Mouse (Mus musculus): ENCODE measurements at regions not wholly inside any gene's neighbourhood (a gene's known extent, or its start where the extent isn't known, plus 50 kb on each side); places are given as distances from the start of the nearest gene placed in this dataset.

DNA sequence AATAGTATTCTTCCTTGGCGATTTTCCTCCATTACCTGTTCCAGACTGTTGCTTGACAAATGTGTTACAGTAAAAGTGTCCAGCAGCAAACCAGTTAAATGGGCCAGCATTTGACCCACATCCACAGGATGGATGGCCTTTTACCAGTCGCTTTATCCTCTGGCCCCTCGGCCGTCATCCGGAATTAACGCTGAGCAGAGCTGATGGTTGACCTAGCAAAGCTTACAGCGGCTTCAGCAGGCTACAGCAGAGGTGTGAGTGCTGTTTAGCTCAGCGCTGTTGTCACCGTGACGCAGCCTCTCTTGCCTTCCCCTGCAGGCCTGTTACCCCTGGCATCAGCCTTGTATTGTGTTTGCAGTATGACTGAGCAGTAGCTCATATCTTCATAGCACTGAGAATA, 159.8 kb upstream of the Eif4g2 start:
- DNase-seq (ENCODE audit: low spot score): no peak

DNA sequence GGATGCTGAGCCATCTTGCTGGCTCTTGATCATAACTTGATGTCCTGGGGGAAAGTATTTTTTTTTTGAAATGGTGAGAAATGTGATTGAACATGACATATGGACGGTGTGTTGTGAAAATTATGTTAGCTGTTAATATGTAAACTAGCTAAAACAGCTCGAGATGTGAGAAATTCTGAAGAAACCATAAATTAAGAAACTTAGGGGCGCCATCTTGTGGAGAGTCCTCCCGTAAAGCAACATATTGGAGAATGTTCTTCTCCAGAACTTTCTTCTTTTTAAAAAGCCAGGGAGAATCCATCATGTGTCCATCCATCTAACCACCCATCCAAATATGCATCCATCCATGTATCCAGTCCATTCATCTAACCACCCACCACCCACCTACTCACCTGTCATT, 158.7 kb upstream of the Eif4g2 start:
- DNase-seq (ENCODE audit: low spot score): no peak

DNA sequence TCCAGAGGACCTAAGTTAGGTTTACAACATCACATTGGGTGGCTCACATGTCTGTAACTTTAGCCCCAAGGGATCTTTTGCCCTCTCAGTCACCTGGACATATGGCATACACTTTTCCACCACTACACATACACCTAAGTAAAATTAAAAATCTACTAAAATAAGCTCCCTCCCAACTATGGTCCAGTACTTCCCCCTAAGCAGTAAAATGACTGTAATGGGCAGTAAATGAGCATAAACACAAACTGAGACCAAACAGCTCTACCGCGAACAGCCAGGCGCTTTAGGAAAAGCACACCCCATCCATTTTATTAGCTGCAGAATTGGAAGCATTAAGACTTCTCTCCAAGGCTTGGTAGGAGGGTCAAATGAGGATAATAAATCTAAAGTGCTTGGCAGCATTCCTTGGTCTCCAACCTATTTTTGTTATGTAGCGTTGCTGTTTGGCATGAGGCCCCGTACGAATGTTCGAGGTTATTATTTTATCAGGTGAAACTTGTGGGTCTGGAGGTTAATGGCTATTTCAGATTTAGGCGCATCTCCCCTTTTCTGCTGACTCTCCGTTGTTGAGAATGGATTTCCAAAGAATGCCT, 157.5 kb upstream of the Eif4g2 start:
- peak; percentile 13 for DNase-seq (ENCODE audit: low spot score)

DNA sequence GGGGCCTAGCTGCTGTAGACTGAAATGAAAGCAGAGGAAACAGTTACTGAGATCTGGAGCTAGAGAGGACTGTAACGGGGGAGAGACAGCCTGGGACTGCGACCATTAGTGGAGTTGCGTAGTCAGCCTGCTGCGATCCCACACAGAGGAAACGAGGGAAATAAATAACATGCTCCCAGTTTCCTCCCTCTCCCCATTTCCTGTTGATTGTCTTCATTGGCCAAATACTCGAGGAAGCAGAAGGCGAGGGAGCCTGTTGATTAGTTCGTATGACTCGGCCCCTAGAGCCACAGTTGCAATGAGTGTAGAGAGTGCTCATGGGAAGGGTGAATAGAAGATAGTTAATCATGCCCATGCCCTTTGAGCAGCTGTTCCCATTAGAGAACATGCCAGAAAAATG, 155.0 kb upstream of the Eif4g2 start:
- DNase-seq (ENCODE audit: low spot score): no peak

DNA sequence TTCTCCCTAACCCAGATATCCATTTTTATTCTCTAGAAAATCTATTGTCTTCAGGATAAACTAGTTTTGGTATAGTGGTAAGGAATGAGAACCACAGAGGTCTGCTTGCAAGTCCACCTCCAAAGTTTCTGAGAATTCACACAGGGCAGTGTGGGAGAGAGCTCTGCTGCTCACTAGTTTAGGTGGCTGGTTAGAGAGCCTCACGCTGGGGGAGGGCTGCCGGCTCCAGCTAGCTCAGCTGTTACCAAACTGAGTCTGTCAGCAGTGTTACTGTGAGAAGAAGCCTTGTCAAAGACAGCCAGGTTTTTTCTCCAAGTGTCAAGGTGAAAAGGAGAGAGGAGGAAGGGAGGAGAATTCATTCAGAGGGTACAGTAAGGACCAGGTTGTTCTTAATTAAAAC, 147.8 kb upstream of the Eif4g2 start:
- DNase-seq (ENCODE audit: low spot score): no peak

DNA sequence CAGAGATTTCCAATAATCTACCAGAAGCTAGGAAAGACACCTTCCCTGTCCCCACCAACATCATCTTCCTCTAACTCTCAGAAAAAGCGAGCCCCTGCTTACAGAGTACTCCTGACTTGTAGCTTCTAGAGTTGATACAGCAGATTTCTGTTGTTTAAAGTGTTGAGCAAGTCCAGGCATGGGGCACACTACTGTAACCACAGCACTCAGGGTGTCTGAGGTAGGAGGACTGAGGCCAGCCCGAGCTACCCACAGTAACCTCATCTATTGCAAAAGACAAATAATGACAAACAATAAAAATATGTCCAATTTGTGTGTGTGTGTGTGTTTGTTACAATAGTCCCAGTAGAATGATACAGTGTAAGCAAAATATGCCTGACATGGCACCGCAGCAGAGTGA, 144.3 kb upstream of the Eif4g2 start:
- DNase-seq (ENCODE audit: low spot score): no peak

DNA sequence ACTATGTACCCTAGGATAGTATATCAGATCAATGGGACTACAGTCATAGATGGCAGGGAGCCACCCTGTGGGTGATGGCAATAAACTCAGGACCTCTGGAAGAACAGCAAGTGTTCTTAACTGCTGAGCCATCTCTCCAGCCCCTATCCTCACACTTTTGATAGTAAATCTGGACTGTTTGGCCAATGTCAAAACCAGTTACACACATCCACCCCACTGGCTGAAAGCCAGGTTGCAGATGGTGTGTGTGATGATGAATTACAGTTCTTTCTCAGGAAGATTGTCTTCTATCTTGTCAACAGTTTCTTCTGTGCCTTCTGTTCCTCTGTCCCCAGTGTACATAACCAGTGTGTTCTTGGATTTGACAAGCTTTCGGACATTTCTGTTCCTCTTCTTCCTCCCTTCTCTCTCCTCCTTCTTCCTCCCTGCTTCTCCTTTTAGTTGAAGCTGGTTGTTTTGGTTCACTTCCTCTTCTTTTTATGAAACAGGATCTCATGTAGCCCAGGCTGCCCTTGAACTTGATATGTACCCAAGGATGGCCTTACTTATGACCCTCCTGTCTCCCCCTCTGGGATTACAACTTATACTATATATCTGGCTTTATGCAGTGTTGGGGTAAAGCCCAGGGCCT, 143.3 kb upstream of the Eif4g2 start:
- DNase-seq (ENCODE audit: low spot score): no peak

DNA sequence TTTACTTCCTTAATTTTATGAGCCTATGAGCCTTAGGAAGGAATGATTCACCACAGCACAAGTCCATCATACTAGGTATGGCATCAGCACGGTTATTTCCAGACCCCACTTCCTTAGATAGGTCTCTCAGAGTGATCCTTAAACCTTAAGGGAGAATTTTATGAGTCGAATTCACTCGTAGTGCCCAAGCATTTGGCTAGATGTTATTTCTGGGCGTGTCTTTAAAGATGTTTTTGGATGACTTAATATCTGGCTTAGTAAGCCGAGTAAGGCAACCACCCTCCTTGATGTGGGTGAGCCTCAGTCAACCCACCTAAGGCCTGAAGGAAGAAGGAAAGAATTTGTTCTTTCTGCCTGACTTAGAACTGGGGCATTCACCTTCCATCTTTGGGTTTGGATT, 132.8 kb upstream of the Eif4g2 start:
- DNase-seq (ENCODE audit: low spot score): no peak

DNA sequence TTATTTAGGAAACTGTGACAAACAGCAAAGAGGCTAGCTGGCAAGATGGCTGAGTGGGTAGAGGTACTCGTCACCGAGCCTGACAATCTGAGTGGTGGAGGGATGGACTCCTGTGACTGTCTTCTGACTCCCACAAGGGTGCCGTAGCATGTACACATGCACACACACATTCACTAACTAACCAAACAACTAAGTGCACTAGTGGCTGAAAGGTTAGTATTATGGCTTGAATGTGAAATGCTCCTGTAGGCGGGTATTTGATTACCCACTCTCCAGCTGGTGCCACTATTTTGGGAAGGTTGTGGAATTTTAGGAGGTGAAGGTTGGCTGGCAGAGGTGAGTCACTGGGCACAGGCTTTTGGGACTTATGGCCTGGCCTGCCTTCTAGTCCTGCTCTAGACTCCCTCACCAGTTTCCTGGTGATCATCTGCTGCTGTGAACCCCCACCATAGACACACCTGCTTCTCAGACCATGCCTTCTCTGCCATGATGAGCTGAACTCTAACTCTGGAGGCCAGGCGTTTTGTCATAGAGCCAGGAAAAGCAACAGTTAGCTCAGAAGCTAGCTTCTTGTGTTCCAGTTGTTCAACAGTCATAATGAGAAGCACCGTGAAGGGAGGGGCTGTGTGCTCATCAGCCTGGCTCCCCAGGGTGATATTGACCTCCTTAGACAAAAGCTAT, 131.5 kb upstream of the Eif4g2 start:
- no peak for DNase-seq (ENCODE audit: low spot score)

DNA sequence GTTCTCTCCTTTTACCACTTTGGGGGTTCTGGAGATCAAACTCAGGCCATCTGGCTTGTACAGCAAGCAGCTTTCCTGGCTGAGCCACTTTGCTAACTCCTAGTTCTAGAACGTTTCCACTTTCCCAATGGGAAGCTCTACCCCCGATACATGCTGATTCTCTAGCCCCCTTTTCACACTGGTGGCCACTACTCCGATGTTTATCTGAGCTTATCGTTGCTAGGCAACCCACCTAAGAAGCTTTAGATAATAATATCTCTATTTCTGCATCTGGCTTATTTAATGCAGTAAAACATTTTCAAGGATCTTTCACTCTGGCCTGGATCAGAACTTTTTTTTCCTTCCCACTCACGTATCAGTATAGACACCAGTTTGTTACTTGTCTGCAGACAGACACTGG, 129.4 kb upstream of the Eif4g2 start:
- DNase-seq (ENCODE audit: low spot score): no peak

DNA sequence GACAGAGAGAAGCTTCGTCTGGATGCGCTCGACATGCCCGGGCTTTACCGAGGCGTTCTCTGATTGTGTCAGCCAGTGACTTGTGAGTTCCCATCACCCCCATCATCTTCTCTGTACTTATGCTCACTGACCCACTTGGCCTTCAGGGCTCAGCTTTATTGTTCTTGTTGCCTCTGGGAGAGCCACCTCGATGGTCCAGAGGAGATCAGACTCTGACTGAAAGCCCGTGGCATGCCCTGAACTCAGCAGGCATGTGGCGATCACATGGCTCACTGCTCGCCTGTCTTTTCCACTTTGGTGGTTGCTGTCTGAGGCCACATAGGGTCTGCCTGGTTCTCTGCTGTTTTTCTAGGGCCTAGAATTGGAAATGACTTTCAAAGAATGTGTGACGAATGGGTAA, 128.8 kb upstream of the Eif4g2 start:
- DNase-seq (ENCODE audit: low spot score): no peak

DNA sequence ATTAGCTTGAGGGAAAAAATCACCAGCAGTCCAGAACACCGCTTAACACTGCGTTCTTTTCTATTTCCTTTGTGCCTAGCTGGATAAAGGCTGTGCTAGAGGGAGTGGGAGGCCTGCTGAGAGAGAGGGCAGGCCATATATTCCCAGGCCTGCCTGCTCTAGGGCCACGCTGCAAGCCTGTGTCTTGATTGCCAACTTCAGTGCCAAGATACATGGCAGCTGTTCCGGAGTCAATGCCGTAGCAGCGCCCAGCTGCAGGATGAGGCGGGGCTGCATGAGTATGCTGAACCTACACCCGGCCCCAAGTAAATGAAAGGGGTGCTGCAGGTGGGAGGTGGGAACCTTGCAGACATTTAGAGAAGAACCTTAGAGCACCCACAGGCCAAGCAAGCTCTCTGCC, 127.5 kb upstream of the Eif4g2 start:
- no peak for DNase-seq (ENCODE audit: low spot score)

DNA sequence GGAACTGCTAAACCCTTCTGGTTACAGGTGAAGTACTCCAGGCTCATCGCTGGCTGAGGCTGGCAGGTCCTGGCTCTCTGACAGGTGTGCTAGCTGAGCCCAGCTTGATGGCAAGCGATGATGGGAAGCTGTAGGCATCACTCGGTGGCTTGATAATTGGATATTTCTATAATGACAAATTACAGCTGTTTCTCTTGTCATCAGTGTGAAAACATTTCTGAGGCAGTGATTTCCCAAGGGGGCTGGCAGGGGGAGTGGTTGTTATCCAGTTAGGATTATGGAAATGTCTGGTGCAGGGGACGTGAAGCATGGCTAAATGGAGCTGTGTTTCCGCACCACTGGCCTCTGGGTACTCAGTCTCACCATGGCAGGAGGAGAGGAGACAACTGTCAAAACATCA, 123.0 kb upstream of the Eif4g2 start:
- DNase-seq (ENCODE audit: low spot score): no peak

DNA sequence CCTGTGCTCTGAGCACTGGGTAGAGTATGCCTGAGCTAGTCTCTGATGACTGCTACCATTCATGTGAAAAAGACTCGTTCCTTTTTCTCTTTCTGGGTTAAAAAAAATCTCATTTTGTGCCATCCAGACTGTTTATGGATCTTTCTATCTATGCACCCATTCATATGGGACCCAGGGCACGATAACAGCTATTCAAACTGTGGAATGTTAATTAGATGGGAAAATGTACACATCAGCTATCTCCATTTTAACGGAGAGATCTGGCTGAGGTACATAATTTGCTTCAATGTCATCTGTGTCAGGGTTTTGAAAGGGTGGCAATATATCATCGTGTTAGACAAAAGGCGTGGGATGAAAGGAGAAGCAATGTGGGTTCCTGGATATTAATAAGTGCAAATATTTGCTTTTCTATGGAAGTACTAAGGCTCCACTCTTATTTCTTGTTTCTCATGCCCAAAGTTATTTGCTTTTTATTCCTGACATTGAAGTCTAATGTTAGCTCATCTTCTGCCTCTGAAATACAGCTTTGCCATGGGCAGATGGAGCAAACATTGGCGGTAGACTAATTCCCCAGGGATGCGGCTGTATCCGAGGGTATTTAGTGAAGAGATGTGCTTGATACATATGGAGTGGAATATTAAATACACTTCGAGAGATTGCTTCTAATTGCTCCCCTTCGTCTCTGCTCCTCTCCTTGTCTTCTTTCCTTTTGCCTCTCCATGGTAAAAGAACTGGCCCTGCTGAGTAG, 116.0 kb upstream of the Eif4g2 start:
- no peak for DNase-seq (ENCODE audit: low spot score)

DNA sequence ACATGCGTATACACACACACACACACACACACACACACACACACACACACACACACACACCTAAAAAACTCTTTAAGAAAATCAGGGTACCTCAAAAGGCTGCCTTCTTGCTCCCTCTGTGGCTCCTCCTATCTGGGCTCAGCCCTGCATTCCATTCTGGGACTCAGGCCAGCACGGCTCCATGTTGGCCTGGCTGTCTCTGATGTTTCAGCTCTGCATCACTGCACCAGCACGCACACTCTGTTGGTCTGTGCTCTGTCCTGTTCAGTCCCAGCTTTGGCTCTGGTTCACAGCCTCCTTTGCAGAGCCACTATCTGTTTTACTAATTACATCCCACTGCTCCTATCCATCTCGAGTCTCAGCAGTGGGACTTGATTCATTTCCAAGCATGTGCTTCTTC, 108.8 kb upstream of the Eif4g2 start:
- peak; percentile 29 for DNase-seq (ENCODE audit: low spot score)

DNA sequence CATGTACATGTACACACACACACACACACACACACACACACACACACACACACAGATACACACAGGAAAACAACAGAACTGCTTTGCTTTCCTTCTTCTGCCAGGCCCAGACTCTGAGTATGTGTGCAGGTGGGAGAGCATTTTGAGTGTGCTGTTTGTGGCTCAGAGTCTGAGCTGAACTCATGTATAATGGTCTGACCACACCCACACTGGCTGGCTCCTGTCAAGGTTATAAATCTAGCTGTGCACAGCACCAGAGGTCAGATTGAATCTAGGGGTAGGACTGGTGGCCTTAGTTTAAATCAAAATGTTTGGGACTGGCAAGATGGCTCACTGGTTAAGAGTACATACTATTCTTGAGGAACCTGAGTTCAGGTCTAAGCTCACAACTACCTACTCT, 108.4 kb upstream of the Eif4g2 start:
- DNase-seq (ENCODE audit: low spot score): no peak

DNA sequence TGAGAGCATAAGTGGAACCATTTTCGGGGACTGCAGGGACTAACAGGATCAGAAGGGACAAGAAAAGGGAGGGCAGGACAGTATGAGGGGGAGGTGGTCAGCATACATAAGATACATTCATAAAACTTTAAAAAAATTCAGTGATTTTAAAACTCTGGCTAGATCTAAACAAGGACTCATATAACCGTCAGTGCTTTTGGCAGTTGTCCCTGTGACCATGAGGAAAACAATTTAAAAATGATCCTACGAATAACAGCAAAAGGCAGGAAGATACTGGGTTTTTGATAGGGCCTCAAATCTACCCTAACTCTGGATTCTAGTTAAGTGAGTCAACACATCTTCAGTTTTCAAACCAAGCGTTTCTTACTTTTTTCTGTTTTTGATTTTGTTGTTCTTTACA, 106.9 kb upstream of the Eif4g2 start:
- DNase-seq (ENCODE audit: low spot score): no peak

DNA sequence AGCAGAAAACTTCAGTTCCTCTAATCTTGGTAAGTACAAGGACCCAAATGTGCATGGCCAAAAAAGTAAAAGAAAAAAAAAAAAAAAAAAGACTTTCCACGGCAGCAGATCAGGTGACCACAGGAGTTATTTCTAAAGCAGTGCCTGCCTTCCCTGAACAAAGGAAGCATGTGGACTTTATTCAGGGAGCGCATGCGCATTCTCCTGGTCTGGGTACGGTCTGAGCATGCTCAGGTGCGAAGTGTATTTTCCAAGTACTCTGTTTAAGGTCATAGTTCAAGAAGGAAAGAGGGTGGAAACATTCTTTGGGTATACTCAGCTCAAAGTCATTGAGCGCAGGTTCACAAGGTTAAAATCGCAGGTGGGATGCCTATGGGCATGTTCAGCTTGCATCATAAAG, 103.1 kb upstream of the Eif4g2 start:
- no peak for DNase-seq (ENCODE audit: low spot score)

DNA sequence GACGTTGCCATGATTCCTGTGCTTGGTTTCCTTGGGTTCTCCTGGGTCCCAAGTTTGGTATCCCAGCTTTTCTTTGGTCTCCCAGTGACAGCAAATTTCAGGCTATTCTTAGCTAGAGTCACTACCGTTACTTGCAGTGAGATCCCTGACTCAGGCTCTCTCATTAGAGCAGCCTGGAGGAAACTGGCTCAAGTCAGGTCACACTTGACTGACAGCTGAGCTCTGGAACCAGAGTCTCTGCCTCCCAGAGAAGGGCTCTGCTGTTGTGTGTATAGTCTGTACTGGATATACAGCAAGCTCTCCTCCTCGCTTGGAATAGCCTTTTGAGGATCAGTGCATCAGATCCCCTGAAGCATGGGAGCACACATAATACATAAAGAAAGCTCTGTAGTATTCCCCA, 100.7 kb upstream of the Eif4g2 start:
- DNase-seq (ENCODE audit: low spot score): no peak

DNA sequence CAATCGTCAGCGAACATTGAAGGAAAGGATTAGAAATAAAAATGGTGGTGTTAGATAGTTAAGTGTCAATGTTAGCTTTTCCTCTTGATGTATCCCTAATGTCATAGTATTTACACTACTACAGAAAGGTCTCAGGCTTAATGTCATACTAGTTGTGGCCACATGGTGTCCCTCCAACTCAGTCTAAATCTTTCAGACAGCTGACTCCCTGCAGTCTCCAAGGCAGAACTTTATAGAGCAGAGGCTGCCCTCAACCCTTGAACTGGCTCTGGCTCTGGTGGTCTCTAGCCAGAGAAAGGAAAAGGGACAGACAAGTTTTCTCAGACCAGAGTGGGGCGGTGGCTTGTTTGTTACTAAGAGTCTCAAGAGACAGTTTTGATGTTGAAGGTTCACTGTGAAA, 99.5 kb upstream of the Eif4g2 start:
- DNase-seq (ENCODE audit: low spot score): peak; percentile 46

DNA sequence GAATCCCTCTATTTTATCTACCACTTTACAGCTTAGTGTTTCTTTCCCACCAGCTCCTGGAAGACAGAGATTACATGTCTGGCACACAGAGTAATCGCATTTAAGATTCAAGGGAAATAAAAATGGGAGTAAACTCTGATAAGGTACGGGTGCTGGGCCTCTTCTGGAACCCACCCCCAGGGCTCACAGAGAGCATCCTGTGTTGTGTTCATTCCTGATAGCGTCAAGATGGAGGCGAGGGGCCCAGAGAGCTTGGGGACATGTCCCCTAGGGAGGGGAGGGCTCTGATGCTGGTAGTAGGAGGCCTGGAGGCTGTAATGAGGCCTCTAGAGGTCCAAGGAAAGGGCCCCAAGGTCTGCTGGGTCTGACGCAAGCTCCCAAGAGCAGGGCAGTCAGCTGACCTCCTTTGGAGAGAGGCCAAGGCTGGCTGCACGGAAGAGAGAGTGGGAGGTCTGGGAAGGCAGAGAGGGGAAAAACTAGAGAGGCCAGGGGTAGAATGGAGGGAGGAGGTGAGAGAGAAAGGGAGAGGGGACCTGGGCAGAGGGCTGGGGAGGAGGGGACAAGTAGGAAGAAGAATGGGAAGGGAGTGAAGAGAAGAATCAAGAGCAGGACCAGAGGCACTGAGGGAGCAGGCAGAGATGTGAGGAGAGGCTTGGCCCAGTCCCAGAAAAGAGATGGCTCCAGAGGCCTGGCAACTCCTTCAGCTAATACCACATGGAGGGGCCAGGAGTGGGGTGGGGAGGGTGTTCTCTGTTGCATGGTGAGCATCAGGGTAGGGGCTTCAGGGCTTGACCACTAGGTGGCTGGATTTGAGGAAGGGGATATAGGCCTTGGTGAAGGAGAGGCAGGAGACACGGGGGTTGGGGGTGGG, 96.8 kb upstream of the Eif4g2 start:
- peak; percentile 64 for DNase-seq (ENCODE audit: low spot score)
